Mouse (Mus musculus): ENCODE measurements at regions not wholly inside any gene's neighbourhood (a gene's known extent, or its start where the extent isn't known, plus 50 kb on each side); places are given as distances from the start of the nearest gene placed in this dataset.

GRCm38 (mm10) chr12:30647511-30647910, 63.3 kb downstream of the Tmem18 start:
- no peak for DNase-seq (ENCODE audit: low spot score in 2 of 2)

- DNase-seq (ENCODE audit: low spot score in 2 of 2) = peak in 1 of 2 experiments; percentile 6
These were observed 67.3 kb downstream of the Tmem18 start for GRCm38 (mm10) chr12:30651506-30651905.

GRCm38 (mm10) chr12:30654347-30655075, 70.3 kb downstream of the Tmem18 start:
- DNase-seq (ENCODE audit: low spot score in 2 of 2) = no peak

- DNase-seq (ENCODE audit: low spot score in 2 of 2) = no peak
These were observed 70.8 kb downstream of the Tmem18 start for GRCm38 (mm10) chr12:30655076-30655421.

- DNase-seq (ENCODE audit: low spot score in 2 of 2) = no peak
These were observed 94.6 kb downstream of the Tmem18 start for GRCm38 (mm10) chr12:30678826-30679225.

- DNase-seq (ENCODE audit: low spot score in 2 of 2) = no peak
These were observed 105.8 kb downstream of the Tmem18 start for GRCm38 (mm10) chr12:30690038-30690437.

GRCm38 (mm10) chr12:30693540-30693939, 109.3 kb downstream of the Tmem18 start:
- no peak for DNase-seq (ENCODE audit: low spot score in 2 of 2)

GRCm38 (mm10) chr12:30698256-30698655, 114.0 kb downstream of the Tmem18 start:
- DNase-seq (ENCODE audit: low spot score in 2 of 2) = no peak

- no peak for DNase-seq (ENCODE audit: low spot score in 2 of 2)
These were observed 119.5 kb downstream of the Tmem18 start for GRCm38 (mm10) chr12:30703691-30704090.

- DNase-seq (ENCODE audit: low spot score in 2 of 2) = no peak
These were observed 123.0 kb downstream of the Tmem18 start for GRCm38 (mm10) chr12:30707271-30707670.

- DNase-seq (ENCODE audit: low spot score in 2 of 2) = no peak
These were observed 124.5 kb downstream of the Tmem18 start for GRCm38 (mm10) chr12:30708635-30709181.

GRCm38 (mm10) chr12:30710554-30710953, 126.3 kb downstream of the Tmem18 start:
- DNase-seq (ENCODE audit: low spot score in 2 of 2) = peak in 1 of 2 experiments; percentile 33

GRCm38 (mm10) chr12:30726747-30727146, 142.5 kb downstream of the Tmem18 start:
- DNase-seq (ENCODE audit: low spot score in 2 of 2) = no peak

GRCm38 (mm10) chr12:30729437-30729836, 145.2 kb downstream of the Tmem18 start:
- no peak for DNase-seq (ENCODE audit: low spot score in 2 of 2)

- no peak for DNase-seq (ENCODE audit: low spot score in 2 of 2)
These were observed 116.5 kb upstream of the Alkal2 start for GRCm38 (mm10) chr12:30767621-30768020.

- no peak for DNase-seq (ENCODE audit: low spot score in 2 of 2)
These were observed 90.8 kb upstream of the Alkal2 start for GRCm38 (mm10) chr12:30793371-30793770.

- no peak for DNase-seq (ENCODE audit: low spot score in 2 of 2)
These were observed 68.0 kb upstream of the Alkal2 start for GRCm38 (mm10) chr12:30816096-30816495.

GRCm38 (mm10) chr12:30831383-30831782, 52.7 kb upstream of the Alkal2 start:
- no peak for DNase-seq (ENCODE audit: low spot score in 2 of 2)

Measured in cerebellum, postnatal 4 days (tissue).